Mouse (Mus musculus) naive thymus-derived CD4-positive, alpha-beta T cell, adult 5 months (primary cell): ENCODE measurements around the gene Gm20908. TPM values are rescaled to one million over a fixed set of nuclear protein-coding genes. Genes with fewer than 3 reads are reported as not detected.

Source experiments
- polyA plus RNA-seq: library from polyadenylated mRNA; unstranded; fragments of 100-300 nt; shearing (Covaris generic); gene quantifications from one replicate; pipeline ENCODE4 v1.2.1, GENCODE M21; 2017

Gm20908 gene
- not detected for polyA plus RNA-seq

DNA sequence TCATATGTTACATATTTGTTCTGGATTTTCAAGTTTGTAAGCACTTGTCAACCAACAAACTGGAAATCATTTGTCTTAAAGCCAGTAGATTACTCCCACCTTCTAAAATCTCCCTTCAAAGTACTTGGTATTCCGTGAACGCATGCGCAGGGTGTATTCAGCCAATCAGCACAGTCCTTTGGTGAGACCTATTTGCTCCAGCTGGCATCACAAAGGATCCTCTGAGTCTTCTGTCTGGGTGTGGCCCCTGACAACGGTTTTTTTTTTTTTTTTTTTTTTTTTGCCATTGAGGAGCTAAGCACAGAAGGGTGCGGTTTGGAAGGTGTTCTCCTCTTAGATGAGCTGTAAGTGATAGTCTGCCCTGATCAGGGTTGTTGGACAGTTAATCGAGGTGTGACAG lies at the start of gene Gm20908:
Gene Gm20908, plus strand, starts transcription at position 301 of the 400 bp plus-strand sequence.

